Mouse (Mus musculus): ENCODE data around the gene Thpo. TPM values are rescaled to one million over a fixed set of nuclear protein-coding genes. Genes with fewer than 3 reads are reported as not detected.

Gene Thpo
- polyA plus RNA-seq, 2 experiments = 2.8 to 3.6 TPM

- H3K27ac ChIP-seq = peak overlapping the region; percentile 80
- peak in 1 of 3 experiments; percentile 62 for DNase-seq (ENCODE audit: low read depth in 3 of 3, low spot score in 3 of 3)
- TF ChIP-seq CTCF (IDR thresholded peaks at IDR 0.05; ENCODE audit: low read depth) = peak; percentile 4; the same call in 1 of the 2 replicates
- no peak for TF ChIP-seq EP300 (IDR thresholded peaks at IDR 0.05; ENCODE audit: low read depth)
- 1% methylated on average over 68 of the region's 68 CpGs for WGBS (ENCODE audit: insufficient replicate concordance)
- H3K36me3 ChIP-seq (replicated peaks; ENCODE audit: control insufficient read depth, insufficient read depth, low read depth) = peaks cover 11% of the 10 kb centered on the region
- H3K27me3 ChIP-seq (ENCODE audit: control insufficient read depth, insufficient read depth, low read length) = no peaks in the 10 kb centered on the region
- peak overlapping the region; percentile 72 for H3K9ac ChIP-seq (replicated peaks)
- no peaks in the 10 kb centered on the region for H3K9me3 ChIP-seq (ENCODE audit: control insufficient read depth, low read length)
- ATAC-seq (ENCODE audit: insufficient read depth) = peak; percentile 55
- peak overlapping the region; percentile 95 for H3K4me2 ChIP-seq (ENCODE audit: low read depth)
- H3K4me3 ChIP-seq (ENCODE audit: insufficient read depth in 1 of 2, low read depth in 2 of 2, low read length in 2 of 2) = peak overlapping the region; percentile 79 to 84
- H3K4me1 ChIP-seq (replicated peaks; ENCODE audit: control insufficient read depth in 2 of 2, insufficient read depth in 2 of 2, low read length in 1 of 2) = peaks cover 29 to 45% of the 10 kb centered on the region in 2 experiments
Observed at GRCm38 (mm10) chr16:20715976-20716840, 18.1 kb downstream of the Thpo start.

- Histone ChIP-seq H3K27ac (peak overlapping the region; percentile 5), H3K4me3 (ENCODE audit: insufficient read depth in 1 of 2, low read depth in 2 of 2, low read length in 2 of 2) (peak overlapping the region; percentile 79 to 84), H3K9ac (replicated peaks) (peak overlapping the region; percentile 72), H3K9me3 (ENCODE audit: control insufficient read depth, low read length) (no peaks in the 10 kb centered on the region), H3K36me3 (replicated peaks; ENCODE audit: control insufficient read depth, insufficient read depth, low read depth) (peaks cover 13% of the 10 kb centered on the region), H3K4me1 (replicated peaks; ENCODE audit: control insufficient read depth in 2 of 2, insufficient read depth in 2 of 2, low read length in 1 of 2) (peaks cover 29 to 48% of the 10 kb centered on the region in 2 experiments), H3K27me3 (ENCODE audit: control insufficient read depth, insufficient read depth, low read length) (no peaks in the 10 kb centered on the region), H3K4me2 (ENCODE audit: low read depth) (peak overlapping the region; percentile 95)
- DNase-seq (ENCODE audit: low read depth in 3 of 3, low spot score in 3 of 3) (no peak), ATAC-seq (ENCODE audit: insufficient read depth) (no peak)
- 4% methylated on average over 11 of the region's 12 CpGs for WGBS (ENCODE audit: insufficient replicate concordance)
- TF ChIP-seq CTCF (IDR thresholded peaks at IDR 0.05; ENCODE audit: low read depth) (0 out of 2 replicates have a peak, but pooled peaks have one; percentile 5), EP300 (IDR thresholded peaks at IDR 0.05; ENCODE audit: low read depth) (no peak)
Observed at GRCm38 (mm10) chr16:20715566-20715965, 18.7 kb downstream of the Thpo start.

- peak overlapping the region; percentile 5 for H3K27ac ChIP-seq
- 53% methylated on average over 2 of the region's 2 CpGs for WGBS (ENCODE audit: insufficient replicate concordance)
- ATAC-seq (ENCODE audit: insufficient read depth) = no peak
Observed at GRCm38 (mm10) chr16:20715161-20715560, 19.1 kb downstream of the Thpo start.

DNA sequence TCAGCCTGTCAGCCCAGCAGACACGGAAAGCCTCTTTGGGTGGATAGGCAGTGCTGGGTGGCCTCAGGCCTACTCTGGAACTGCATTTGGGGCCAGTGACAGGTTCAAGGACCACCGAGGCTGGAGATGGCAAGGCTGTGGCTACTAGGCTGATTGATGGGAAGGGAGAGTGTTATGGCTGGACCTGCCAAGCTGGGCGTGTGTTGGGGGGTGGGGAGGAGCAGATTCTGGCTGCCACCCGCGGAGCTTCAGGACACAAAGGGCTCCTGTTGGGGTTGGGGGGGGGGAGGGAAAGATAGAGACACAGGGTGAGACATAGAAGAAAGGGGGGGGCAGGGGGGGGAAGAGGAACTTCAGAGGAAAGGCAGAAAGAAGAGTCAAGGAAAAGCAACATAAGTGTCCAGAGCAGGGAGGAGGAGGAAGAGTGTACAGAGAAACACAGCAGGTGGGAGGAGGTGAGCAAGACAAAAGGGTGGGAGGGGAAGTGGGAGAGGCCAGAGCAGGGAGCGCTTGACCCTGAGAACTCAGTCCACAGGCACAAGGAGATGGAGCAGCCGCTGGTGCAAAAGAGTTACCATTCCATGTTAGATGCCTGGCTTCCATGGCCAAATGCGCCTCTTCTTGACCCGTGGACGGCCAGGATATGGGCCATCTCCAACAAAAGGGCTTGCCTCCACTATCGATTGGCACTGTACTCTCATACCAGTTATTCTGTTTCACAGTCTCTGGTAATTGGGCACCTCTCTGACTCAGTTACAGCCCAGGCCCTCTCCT lies 19.8 kb downstream of the Thpo start:
- H3K4me1 ChIP-seq (replicated peaks; ENCODE audit: control insufficient read depth in 2 of 2, insufficient read depth in 2 of 2, low read length in 1 of 2) = peaks cover 29 to 48% of the 10 kb centered on the region in 2 experiments
- TF ChIP-seq EP300 (IDR thresholded peaks at IDR 0.05; ENCODE audit: low read depth) (no peak), CTCF (IDR thresholded peaks at IDR 0.05; ENCODE audit: low read depth) (no peak)
- no peak for ATAC-seq (ENCODE audit: insufficient read depth)
- peak overlapping the region; percentile 5; the same call in 1 of the 2 replicates for H3K27ac ChIP-seq
- DNase-seq (ENCODE audit: low read depth in 3 of 3, low spot score in 3 of 3) = no peak
- 54% methylated on average over 11 of the region's 11 CpGs for WGBS (ENCODE audit: insufficient replicate concordance)
- no peaks in the 10 kb centered on the region for H3K9me3 ChIP-seq (ENCODE audit: control insufficient read depth, low read length)
- H3K36me3 ChIP-seq (replicated peaks; ENCODE audit: control insufficient read depth, insufficient read depth, low read depth) = peaks cover 19% of the 10 kb centered on the region
- H3K27me3 ChIP-seq (ENCODE audit: control insufficient read depth, insufficient read depth, low read length) = no peaks in the 10 kb centered on the region
- peak overlapping the region; percentile 95 for H3K4me2 ChIP-seq (ENCODE audit: low read depth)
- H3K9ac ChIP-seq (replicated peaks) = peak overlapping the region; percentile 72
- peak overlapping the region; percentile 79 to 84 for H3K4me3 ChIP-seq (ENCODE audit: insufficient read depth in 1 of 2, low read depth in 2 of 2, low read length in 2 of 2)

More at GRCm38 (mm10) chr16:20715161-20715560, 19.1 kb downstream of the Thpo start:
- peak overlapping the region; percentile 72 for H3K9ac ChIP-seq (replicated peaks)
- H3K4me3 ChIP-seq (ENCODE audit: insufficient read depth in 1 of 2, low read depth in 2 of 2, low read length in 2 of 2) = peak overlapping the region; percentile 79 to 84
- no peaks in the 10 kb centered on the region for H3K9me3 ChIP-seq (ENCODE audit: control insufficient read depth, low read length)
- no peak for TF ChIP-seq CTCF (IDR thresholded peaks at IDR 0.05; ENCODE audit: low read depth)
- TF ChIP-seq EP300 (IDR thresholded peaks at IDR 0.05; ENCODE audit: low read depth) = no peak
- peaks cover 15% of the 10 kb centered on the region for H3K36me3 ChIP-seq (replicated peaks; ENCODE audit: control insufficient read depth, insufficient read depth, low read depth)
- no peaks in the 10 kb centered on the region for H3K27me3 ChIP-seq (ENCODE audit: control insufficient read depth, insufficient read depth, low read length)
- peaks cover 29 to 48% of the 10 kb centered on the region in 2 experiments for H3K4me1 ChIP-seq (replicated peaks; ENCODE audit: control insufficient read depth in 2 of 2, insufficient read depth in 2 of 2, low read length in 1 of 2)
- peak overlapping the region; percentile 95 for H3K4me2 ChIP-seq (ENCODE audit: low read depth)
- DNase-seq (ENCODE audit: low read depth in 3 of 3, low spot score in 3 of 3) = no peak

All from liver, embryonic 14.5 days (tissue).